Mouse (Mus musculus) embryonic stem cell, embryonic (primary cell): ENCODE data around the gene Gm16253.

Source experiments
- CTCF ChIA-PET, 4 experiments: fragments of 300-600 bp in 2 of 4; fragments of 350-600 bp in 2 of 4; sonication (Branson Sonifier 250); formaldehyde crosslinking; loops; one replicate each; lab custom pipeline; 2022; ENCODE audit warnings: inconsistent platforms in 2 of 4; lab: Charles Lee
- POLR2A ChIA-PET, 4 experiments: fragments of 300-600 bp in 2 of 4; fragments of 350-600 bp in 2 of 4; sonication (Branson Sonifier 250); formaldehyde crosslinking; loops; one replicate each; lab custom pipeline; 2022; ENCODE audit warnings: antibody characterized with exemption in 4 of 4, inconsistent platforms in 1 of 4; lab: Charles Lee

The Gm16253 gene

DNA sequence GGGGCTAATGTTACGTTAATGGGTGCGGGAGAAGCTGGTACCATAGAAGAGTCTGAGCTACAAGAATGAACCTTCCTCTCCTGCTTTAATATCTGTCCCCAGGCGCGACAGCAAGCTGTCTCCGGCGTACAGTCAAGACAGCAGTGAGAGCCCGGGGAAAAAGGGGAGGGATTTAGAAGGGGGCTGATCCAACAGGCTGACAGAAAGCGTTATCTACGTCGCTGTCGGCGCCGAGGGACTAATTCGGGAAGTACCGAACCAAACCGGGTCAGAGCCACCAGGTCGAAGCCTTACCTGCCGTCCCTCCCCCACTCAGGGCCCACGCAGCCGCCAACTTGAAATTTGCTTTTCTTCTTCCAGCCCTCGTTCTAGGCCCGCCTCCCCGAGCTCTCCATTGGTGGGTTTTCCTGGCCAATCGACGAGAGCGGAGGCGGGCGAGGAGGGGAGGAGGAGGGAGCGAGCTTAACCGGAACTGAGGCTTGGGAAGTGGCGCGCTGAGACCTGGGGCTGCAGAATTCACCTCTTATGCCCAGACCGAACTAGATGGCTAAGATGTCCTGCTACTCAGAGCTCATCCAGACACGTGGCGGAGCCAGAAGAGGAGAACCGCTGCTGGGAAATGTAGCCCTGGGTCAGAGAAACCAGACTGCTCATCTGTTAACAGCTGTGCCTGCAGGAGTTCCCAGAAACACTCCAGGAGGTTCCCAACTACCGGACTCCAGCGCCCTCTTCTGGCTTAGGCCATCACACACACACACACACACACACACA lies 17.2 kb downstream of the Gm16253 start, which contains the start of gene Polr3gl:
TSS of gene Polr3gl (minus strand) at position 392 of the 771 bp plus-strand sequence.
- ChIA-PET CTCF (interaction anchor here (0.5 to 3.5 kb wide), 60 partner anchors 8 to 1333 kb away, joined by 3 to 37 read pairs (median 4); partner anchors contain the start of genes Itga10 (in 3 of the 4), Gm16253 (in 2 of the 4), Pias3 (in 2 of the 4) and Gm42957 (in 1 of the 4)), POLR2A (interaction anchor here (0.5 to 3.0 kb wide), 81 partner anchors 8 to 641 kb away, joined by 3 to 52 read pairs (median 4); partner anchors contain the start of genes Gm16253 (in 4 of the 4), Rbm8a (in 3 of the 4), Txnip (in 3 of the 4) and Ankrd35 (in 1 of the 4))

DNA sequence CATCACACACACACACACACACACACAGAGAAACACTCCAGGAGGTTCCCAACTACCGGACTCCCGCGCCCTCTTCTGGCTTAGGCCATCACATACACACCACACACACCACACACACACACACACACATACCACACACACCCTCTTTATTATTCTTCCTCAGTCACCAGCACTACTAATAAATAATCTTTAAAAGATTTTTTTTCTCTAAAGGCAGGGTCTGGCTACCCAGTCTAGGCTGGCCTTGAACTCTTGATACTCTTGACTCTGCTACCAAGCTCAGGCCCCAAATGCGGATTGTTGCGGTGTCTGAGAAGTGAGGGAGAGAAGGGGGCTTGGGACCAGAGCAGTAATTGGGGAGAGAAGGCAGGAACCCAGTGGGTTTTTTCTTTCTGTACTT lies 18.1 kb downstream of the Gm16253 start:
- POLR2A ChIA-PET, result interaction anchor here (0.9 to 3.0 kb wide), 32 partner anchors 10 to 333 kb away, joined by 3 to 52 read pairs (median 7); partner anchors contain the start of genes Gm16253 (in 3 of the 4), Rbm8a (in 3 of the 4), Txnip (in 3 of the 4) and Ankrd35 (in 1 of the 4)
- CTCF ChIA-PET, result interaction anchor here (0.5 to 3.5 kb wide), 17 partner anchors 9 to 529 kb away, joined by 3 to 37 read pairs (median 5); partner anchors contain the start of genes Gm16253 (in 1 of the 4) and Pias3 (in 1 of the 4)

DNA sequence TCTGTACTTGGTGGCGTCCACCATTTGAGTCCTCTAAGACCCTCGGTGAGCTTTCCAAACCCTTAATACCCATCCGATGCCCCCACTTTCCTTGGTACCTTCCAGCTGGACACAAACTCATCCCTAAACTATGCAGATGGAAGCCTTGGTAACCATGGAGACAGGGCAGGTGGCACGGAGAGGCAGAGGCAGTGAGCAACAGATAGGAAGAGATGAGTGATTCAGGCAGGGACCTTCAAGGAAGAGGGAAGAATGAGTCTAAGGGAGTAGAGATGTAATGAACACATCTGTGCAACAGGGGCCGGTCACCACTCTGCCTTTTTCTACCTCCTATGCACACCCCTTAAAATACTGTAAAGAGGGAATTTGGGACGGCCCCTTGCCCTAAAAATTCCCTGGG lies 18.9 kb downstream of the Gm16253 start:
- CTCF ChIA-PET, result interaction anchor here in 1 of 4 experiments (1.1 to 1.9 kb wide), 3 partner anchors 16 to 68 kb away, joined by 3 to 6 read pairs (median 3); no protein-coding TSS in a partner anchor
- POLR2A ChIA-PET, result interaction anchor here in 3 of 4 experiments (0.7 to 3.0 kb wide), 10 partner anchors 18 to 326 kb away, joined by 3 to 16 read pairs (median 6); partner anchors contain the start of genes Rbm8a (in 3 of the 3), Txnip (in 3 of the 3), Gm16253 (in 2 of the 3) and Hist2h2bb (in 1 of the 3)

DNA sequence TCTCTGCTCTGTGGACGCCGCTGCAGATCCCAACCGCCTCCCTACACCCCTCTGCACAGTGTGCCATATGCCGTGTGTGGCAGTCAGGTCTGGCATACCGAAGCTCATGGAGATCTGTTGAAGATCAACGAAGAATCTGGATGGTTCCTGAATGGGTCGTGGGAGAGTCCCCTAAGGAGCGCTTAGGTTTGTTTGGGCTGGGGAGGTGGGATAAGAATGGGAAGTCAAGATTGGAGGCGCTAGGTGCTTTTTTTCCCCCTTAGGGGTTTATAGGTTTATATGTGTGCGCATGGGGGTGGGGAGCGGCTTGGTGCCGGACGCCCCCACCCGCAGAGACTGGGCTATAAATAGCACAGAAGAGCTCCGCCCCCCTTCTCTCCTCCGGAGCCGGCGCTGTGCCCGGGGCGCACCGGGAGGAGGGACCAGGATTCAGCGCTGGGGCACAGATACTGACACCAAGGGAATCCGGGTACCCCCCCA lies 19.5 kb downstream of the Gm16253 start, which contains the start of gene Ankrd34a:
TSS of gene Ankrd34a (plus strand) at position 409 of the 480 bp plus-strand sequence.
- CTCF ChIA-PET, result interaction anchor here in 2 of 4 experiments (1.1 to 1.9 kb wide), 5 partner anchors 16 to 112 kb away, joined by 3 to 6 read pairs (median 3); partner anchors contain the start of gene Nudt17 (in 1 of the 2)
- POLR2A ChIA-PET, result interaction anchor here in 3 of 4 experiments (0.7 to 3.0 kb wide), 14 partner anchors 9 to 327 kb away, joined by 3 to 16 read pairs (median 6); partner anchors contain the start of genes Rbm8a (in 3 of the 3), Txnip (in 3 of the 3), Gm16253 (in 1 of the 3) and Gm42957 (in 1 of the 3)

DNA sequence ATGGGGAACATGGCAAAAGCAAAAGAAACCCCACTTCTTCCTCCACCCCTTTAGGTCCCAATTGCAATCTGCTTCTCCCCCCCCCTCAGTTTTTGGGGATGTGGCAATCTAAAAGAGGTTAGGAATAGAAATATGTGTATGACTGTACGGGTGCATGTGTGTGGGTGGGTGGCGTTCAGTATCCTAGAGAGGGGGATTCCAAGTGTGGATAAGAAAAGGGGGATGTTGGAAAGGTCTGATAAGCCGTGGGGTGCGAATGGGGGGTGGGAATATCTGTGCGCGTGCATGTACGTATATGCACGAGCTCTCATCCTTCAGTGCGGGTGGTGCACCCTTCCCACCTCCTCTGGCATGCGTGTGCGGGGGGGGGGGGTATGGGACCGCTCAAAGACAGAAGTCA lies 20.1 kb downstream of the Gm16253 start:
- POLR2A ChIA-PET, result interaction anchor here in 3 of 4 experiments (0.6 to 2.5 kb wide), 19 partner anchors 9 to 327 kb away, joined by 3 to 12 read pairs (median 4); partner anchors contain the start of genes Gm16253 (in 2 of the 3), Rbm8a (in 2 of the 3), Gm42957 (in 1 of the 3) and Hist2h2bb (in 1 of the 3)
- CTCF ChIA-PET, result interaction anchor here (0.5 to 1.9 kb wide), 9 partner anchors 17 to 631 kb away, joined by 3 to 10 read pairs (median 3); partner anchors contain the start of gene Nudt17 (in 1 of the 4)

DNA sequence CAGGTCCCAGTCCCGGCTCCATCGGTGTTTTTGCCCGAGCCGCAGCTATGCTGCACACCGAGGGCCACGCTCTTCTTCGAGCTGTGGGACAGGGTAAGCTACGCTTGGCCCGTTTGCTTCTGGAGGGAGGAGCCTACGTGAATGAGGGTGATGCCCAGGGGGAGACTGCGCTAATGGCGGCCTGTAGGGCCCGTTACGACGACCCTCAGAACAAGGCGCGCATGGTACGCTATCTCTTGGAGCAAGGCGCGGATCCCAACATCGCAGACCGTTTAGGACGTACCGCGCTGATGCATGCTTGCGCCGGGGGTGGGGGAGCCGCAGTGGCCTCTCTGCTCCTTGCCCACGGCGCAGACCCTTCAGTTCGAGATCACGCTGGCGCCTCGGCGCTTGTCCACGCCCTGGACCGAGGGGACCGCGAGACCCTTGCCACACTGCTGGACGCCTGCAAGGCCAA lies 20.7 kb downstream of the Gm16253 start:
- ChIA-PET POLR2A (interaction anchor here in 3 of 4 experiments (0.6 to 2.5 kb wide), 17 partner anchors 9 to 211 kb away, joined by 3 to 12 read pairs (median 4); partner anchors contain the start of genes Gm16253 (in 2 of the 3), Rbm8a (in 2 of the 3), Gm42957 (in 1 of the 3) and Pex11b (in 1 of the 3)), CTCF (interaction anchor here (0.5 to 1.9 kb wide), 7 partner anchors 18 to 631 kb away, joined by 3 to 10 read pairs (median 4); no protein-coding TSS in a partner anchor)

DNA sequence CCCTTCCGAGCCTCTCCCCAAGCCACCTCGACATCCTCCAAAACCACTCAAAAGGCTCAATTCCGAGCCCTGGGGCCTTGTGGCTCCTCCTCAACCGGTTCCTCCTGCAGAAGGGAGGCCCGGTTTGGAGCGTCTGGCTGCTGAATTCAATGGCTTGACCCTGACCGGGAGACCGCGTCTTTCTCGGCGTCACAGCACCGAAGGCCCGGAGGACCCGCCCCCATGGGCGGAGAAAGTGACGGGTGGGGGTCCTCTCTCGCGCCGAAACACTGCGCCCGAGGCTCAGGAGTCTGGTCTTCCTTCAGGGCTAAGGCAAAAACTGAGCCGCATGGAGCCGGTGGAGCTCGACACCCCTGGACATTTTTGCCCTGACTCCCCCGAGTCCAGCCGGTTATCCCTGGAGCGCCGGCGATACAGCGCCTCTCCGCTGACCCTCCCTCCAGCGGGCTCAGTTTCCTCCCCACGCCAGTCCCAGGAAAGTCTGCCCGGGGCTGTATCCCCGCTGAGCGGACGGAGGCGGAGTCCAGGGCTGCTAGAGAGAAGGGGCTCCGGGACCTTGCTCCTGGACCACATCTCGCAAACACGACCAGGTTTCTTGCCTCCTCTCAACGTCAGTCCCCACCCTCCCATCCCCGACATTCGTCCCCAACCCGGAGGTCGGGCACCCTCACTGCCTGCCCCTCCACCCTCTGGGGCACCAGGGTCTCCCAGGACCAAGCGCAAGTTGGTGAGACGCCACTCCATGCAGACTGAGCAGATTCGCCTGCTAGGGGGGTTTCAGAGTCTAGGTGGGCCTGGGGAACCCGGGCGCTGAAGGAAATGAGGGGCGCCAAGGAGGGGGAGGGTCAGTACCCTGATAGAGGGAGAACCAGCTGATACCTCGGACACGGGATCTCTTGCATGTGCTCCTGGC lies 21.6 kb downstream of the Gm16253 start:
- POLR2A ChIA-PET, result interaction anchor here in 3 of 4 experiments (0.5 to 3.0 kb wide), 6 partner anchors 11 to 1006 kb away, joined by 3 to 13 read pairs (median 6); partner anchors contain the start of genes Rbm8a (in 1 of the 3) and Txnip (in 1 of the 3)
- CTCF ChIA-PET, result interaction anchor here in 1 of 4 experiments (0.6 to 0.7 kb wide), 2 partner anchors 19 to 210 kb away, joined by 3 to 4 read pairs; no protein-coding TSS in a partner anchor

DNA sequence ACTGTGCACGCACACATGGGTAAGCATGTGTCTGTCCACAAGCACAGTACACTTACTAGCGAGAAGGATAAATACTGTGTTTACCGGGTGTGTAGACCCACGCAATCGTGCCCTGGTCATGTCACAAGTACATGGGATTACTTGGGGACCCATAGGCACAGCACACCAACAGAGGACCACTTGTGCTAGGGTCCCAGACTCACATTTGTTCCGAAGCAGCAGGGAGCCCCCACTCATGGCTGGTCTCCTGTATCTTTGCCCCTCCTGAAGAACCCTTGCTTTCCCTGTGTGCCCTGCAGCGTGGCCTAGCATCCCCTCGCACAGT lies 22.2 kb downstream of the Gm16253 start:
- CTCF ChIA-PET, result interaction anchor here in 2 of 4 experiments (0.6 to 0.7 kb wide), 4 partner anchors 19 to 209 kb away, joined by 3 to 6 read pairs (median 4); no protein-coding TSS in a partner anchor
- POLR2A ChIA-PET, result interaction anchor here in 3 of 4 experiments (0.5 to 3.0 kb wide), 8 partner anchors 17 to 1006 kb away, joined by 3 to 27 read pairs (median 4); partner anchors contain the start of genes Rbm8a (in 2 of the 3) and Txnip (in 1 of the 3)

DNA sequence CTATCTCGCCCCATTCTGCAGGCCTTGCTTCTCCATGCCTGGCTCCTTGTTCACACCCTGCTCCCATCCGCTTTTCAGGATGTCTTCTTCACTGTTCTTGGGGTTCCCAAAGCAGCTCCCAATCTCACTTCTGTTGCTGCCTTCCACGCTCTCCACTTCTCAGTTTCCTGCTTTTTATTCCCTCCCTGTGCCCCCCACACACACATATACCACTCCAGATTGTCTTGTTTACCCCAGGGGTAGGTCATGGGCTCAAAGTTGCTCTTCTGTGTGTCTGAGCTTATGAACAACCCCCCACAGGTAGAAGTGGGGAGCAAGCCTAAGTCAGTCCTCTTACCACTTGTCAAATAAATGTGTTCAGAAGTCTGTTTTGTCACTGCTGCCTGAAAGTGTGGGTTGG lies 22.6 kb downstream of the Gm16253 start:
- ChIA-PET POLR2A (interaction anchor here in 3 of 4 experiments (0.6 to 3.0 kb wide), 9 partner anchors 17 to 106 kb away, joined by 3 to 27 read pairs (median 5); partner anchors contain the start of genes Rbm8a (in 3 of the 3) and Txnip (in 1 of the 3)), CTCF (interaction anchor here in 2 of 4 experiments (0.6 to 0.7 kb wide), 3 partner anchors 31 to 209 kb away, joined by 3 to 6 read pairs (median 4); no protein-coding TSS in a partner anchor)

DNA sequence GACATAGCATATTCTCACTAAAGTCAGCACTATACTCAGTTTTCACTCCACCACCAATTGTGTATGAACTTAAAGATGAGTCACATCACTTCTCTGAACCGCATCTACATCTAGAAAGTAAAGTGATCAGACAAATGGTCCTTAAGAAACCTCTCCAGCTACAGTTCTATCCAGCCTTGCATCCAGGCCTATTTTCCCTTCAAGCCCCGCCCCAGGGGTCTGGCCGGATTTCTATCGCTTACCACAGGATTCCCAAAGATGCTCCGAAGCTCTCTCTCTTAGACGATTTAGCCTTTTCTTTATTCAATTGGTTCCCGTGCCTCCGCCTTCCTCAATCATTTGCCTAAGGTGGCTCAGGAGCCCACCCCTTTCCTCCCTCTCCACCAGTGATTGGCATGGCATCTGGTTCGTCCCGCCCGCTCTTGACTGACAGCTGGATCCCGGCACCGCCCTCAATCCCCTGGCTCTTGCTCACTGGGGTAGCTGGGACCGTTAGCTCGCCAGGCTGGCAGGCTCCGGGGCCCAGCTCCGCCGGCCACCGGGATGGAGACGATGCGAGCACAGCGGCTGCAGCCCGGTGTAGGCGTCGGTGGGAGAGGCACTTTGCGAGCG lies 24.0 kb downstream of the Gm16253 start, which contains the start of gene Lix1l:
TSS of gene Lix1l (plus strand) at position 511 of the 612 bp plus-strand sequence.
- POLR2A ChIA-PET, result interaction anchor here (0.5 to 3.0 kb wide), 52 partner anchors 9 to 338 kb away, joined by 3 to 57 read pairs (median 4); partner anchors contain the start of genes Rbm8a (in 3 of the 4), Txnip (in 3 of the 4), Gm16253 (in 2 of the 4) and Hist2h2bb (in 2 of the 4)
- CTCF ChIA-PET, result interaction anchor here in 3 of 4 experiments (0.6 to 1.7 kb wide), 20 partner anchors 8 to 173 kb away, joined by 3 to 11 read pairs (median 4); partner anchors contain the start of genes Gm16253 (in 1 of the 3), Itga10 (in 1 of the 3) and Rbm8a (in 1 of the 3)

DNA sequence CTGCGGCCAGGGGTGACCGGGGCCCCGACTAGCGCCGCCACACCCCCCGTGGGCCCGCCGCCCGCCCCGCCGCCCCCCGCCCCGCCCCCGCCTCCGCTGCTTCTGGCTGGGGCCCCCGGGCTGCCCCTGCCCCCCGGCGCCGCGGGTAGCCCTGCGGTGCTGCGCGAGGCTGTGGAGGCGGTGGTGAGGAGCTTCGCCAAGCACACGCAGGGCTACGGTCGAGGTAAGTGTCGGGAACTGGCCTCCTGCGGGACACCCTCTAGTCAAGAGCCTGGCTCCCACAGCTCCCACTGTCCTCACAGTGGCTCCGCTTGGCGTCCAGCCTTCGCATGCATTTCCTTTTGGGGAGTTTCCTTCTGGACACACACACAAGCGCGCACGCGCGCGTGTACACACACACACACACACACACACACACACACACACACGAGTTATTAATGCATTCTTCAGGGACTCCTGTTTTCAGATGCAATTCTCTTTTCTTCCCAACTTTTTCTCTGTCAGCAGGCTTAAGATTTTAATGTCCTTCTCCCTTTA lies 24.5 kb downstream of the Gm16253 start:
- CTCF ChIA-PET, result interaction anchor here (0.6 to 1.7 kb wide), 19 partner anchors 9 to 173 kb away, joined by 3 to 11 read pairs (median 3); partner anchors contain the start of genes Gm16253 (in 1 of the 4), Itga10 (in 1 of the 4) and Rbm8a (in 1 of the 4)

DNA sequence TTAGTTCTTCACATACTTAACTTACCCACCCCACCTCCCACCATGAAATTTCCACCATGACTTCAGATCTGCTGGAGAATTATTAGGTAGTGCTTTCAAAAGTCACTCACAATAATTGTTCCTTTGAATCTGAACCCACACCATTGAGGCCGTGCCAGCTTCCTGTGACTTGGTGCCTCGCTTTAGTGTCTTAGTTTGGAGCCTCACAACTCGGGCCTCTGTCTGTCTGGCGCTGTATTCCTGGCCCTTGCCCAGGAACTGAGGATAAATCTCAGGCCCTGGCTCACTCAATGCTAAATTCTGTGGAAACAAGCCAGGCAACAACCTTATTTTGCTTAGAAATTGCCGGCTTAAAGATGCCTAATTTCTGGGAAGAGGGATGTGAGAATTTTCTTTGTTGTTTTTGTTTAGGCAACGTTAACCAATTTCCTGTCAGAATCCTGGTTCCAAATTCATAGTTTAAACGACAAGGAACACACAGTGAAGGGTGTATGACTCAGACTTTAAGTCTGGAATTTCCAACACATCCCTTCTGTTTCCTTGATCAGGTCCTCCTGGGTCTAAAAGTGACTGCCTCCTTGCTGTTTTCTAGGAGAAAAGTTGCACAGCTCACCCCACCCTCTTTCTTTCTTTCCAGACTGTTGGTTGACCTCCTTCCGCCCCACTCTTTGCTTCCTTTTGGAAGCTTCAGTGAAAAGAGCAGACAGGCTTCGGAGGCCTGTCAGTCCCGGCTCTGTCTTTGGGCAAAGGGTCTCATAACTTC lies 25.3 kb downstream of the Gm16253 start:
- CTCF ChIA-PET, result interaction anchor here in 3 of 4 experiments (0.6 to 1.7 kb wide), 9 partner anchors 22 to 62 kb away, joined by 3 to 11 read pairs (median 4); partner anchors contain the start of genes Gm16253 (in 1 of the 3), Itga10 (in 1 of the 3) and Rbm8a (in 1 of the 3)

More for the DNA sequence above, 24.5 kb downstream of the Gm16253 start:
- POLR2A ChIA-PET, result interaction anchor here (0.5 to 3.0 kb wide), 43 partner anchors 9 to 338 kb away, joined by 3 to 57 read pairs (median 5); partner anchors contain the start of genes Rbm8a (in 3 of the 4), Gm16253 (in 2 of the 4), Txnip (in 2 of the 4) and Ankrd35 (in 1 of the 4)

DNA sequence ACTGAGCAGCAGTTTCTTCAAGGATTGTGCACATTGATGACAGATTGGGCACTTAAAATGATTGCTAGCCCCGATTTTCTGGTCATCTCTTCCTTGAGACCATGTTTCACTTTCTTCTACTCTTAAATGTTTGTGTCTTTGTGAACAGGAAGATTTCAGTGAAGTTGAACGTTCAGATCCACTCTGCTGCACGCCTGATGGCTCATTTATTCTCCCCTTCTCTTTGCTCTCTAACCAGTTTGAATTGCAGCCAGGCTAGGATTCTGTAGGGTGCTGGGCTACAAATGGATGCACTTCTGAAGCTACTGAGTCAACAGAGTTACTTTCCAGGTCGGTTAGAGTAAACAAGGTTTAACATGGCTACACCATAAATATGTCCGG lies 25.9 kb downstream of the Gm16253 start:
- POLR2A ChIA-PET, result interaction anchor here in 2 of 4 experiments (1.2 to 2.0 kb wide), 5 partner anchors 9 to 45 kb away, joined by 3 to 6 read pairs (median 5); partner anchors contain the start of genes Polr3gl (in 1 of the 2) and Rbm8a (in 1 of the 2)
- CTCF ChIA-PET, result interaction anchor here in 1 of 4 experiments (1.0 kb wide), 1 partner anchor 36 kb away, joined by 3 read pairs; no protein-coding TSS in a partner anchor

More for the DNA sequence above, 25.3 kb downstream of the Gm16253 start:
- POLR2A ChIA-PET, result interaction anchor here in 3 of 4 experiments (0.9 to 3.0 kb wide), 18 partner anchors 8 to 333 kb away, joined by 3 to 57 read pairs (median 8); partner anchors contain the start of genes Rbm8a (in 3 of the 3), Gm16253 (in 1 of the 3), Hist2h2bb (in 1 of the 3) and Txnip (in 1 of the 3)
